Mouse (Mus musculus) liver, embryonic 13.5 days (tissue): ENCODE measurements around the gene Srek1. TPM values are rescaled to one million over a fixed set of nuclear protein-coding genes. Genes with fewer than 3 reads are reported as not detected.

Experiments used
- ATAC-seq: fragments of 200-750 bp; cut with Nextera tagmentation; 2 replicates; pipeline ENCODE4 v1.8.0; 2017; ENCODE audit warnings: low read depth, mild to moderate bottlenecking, moderate number of reproducible peaks, moderate library complexity
- DNase-seq: peaks from one replicate; pipeline ENCODE4 v3.0.0; 2022
- H3K27ac ChIP-seq: fragments of 300-500 bp; sonication (generic); 2 replicates; pipeline ENCODE4 v1.5.1; 2015; ENCODE audit warnings: moderate library complexity, mild to moderate bottlenecking, inconsistent platforms
- H3K27me3 ChIP-seq: fragments of 300-500 bp; sonication (generic); 2 replicates; pipeline ENCODE4 v1.6.1; 2015; ENCODE audit warnings: mild to moderate bottlenecking, inconsistent platforms
- H3K36me3 ChIP-seq: fragments of 300-500 bp; sonication (generic); 2 replicates; pipeline ENCODE4 v1.6.1; 2015; ENCODE audit warnings: mild to moderate bottlenecking, inconsistent platforms
- H3K4me1 ChIP-seq: fragments of 300-500 bp; sonication (generic); replicated peaks from 2 replicates; pipeline ENCODE4 v1.6.1; 2015; ENCODE audit warnings: inconsistent platforms
- H3K4me2 ChIP-seq: fragments of 300-500 bp; sonication (generic); 2 replicates; pipeline ENCODE4 v1.6.1; 2015; ENCODE audit warnings: inconsistent platforms, mild to moderate bottlenecking, moderate library complexity
- H3K4me3 ChIP-seq: fragments of 300-500 bp; sonication (generic); replicated peaks from 2 replicates; pipeline ENCODE4 v1.5.1; 2015; ENCODE audit warnings: mild to moderate bottlenecking, inconsistent platforms
- H3K9ac ChIP-seq: fragments of 300-500 bp; sonication (generic); 2 replicates; pipeline ENCODE4 v1.6.1; 2015; ENCODE audit warnings: mild to moderate bottlenecking, inconsistent platforms
- H3K9me3 ChIP-seq: fragments of 300-500 bp; sonication (generic); replicated peaks from 2 replicates; pipeline ENCODE4 v1.6.1; 2016; ENCODE audit warnings: inconsistent platforms
- WGBS: fragments of 180-500 bp; shearing (Covaris S2); methylation state at CpG from one replicate; pipeline ENCODE4 v1.1.7; 2015; ENCODE audit not compliant: insufficient replicate concordance; 5-methylcytosine and 5-hydroxymethylcytosine counted together
- polyA plus RNA-seq: library from polyadenylated mRNA; unstranded; fragments of >200 nt; fragmentation: Nextera tagmentation; extraction: Ambion mirVana; gene quantifications from 2 replicates; pipeline ENCODE4 v1.2.1, GENCODE M21; 2015

The Srek1 gene
- polyA plus RNA-seq, 1 experiment from 2014 or later, result 29.2 TPM

DNA sequence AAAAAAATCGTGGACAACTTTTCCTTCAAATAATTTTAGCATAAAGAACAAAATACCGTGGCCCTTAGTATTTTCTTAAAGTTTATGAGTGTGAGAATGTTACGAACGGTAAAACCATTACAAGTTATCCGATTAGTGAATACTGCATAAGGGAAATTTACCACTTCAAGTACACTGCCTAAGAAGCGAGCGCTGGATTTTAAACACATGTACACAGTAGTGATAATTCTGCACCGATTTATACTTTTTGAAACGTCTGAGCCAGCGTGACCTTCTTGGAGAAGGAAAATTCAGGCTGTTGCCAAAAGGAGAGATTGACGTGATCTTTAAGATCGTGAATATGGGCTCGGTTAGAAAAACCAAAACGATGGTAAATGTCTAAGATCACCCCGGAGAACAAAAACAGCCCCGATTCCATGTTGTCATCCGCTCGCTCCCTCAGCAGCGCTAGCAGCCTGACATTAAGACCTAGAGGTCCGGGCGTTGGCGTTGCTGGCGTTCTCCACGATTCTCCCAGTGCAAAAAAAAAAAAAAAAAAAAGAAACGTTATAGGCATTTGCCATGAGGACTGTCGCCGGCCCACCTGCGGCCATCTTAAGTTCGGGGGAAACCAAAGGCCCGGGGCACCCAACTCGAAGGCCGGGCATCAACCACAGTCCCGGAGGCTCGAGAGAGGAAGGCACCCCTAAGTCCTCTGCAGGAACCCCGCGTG, 845 bp downstream of the Srek1 start:
- ATAC-seq, result peak; percentile 52
- H3K27me3 ChIP-seq, result no peaks in the 10 kb centered on the region
- peak overlapping the region; percentile 86 for H3K9ac ChIP-seq
- peak overlapping the region; percentile 95 for H3K27ac ChIP-seq
- peak overlapping the region; percentile 81 for H3K4me3 ChIP-seq
- DNase-seq, result no peak
- H3K4me2 ChIP-seq, result peak overlapping the region; percentile 84
- peaks cover 38% of the 10 kb centered on the region for H3K4me1 ChIP-seq
- WGBS, result 2% methylated on average over 36 of the region's 36 CpGs
- H3K9me3 ChIP-seq, result no peaks in the 10 kb centered on the region
- H3K36me3 ChIP-seq, result 0 out of 2 replicates have a peak, but pooled peaks cover 4% of the 10 kb centered on the region

DNA sequence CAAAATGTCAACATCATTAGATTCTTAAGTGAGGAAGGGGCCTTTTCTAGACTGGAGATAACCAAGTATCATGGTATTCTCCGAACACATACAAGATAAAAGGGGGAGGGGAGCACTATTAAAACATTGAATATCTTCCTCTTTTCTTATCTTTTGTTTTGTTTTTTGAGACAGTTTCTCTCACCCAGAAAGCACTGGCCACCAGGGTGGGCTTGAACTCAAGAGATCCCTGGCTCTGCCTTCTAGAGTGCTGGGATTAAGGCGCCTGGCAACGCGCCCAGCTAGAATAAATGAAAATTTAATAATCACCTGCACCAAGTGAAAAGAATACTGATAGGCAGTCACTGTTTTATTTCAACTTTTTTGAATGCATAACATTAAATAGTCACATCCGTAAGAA, 1.5 kb downstream of the Srek1 start:
- no peaks in the 10 kb centered on the region for H3K9me3 ChIP-seq
- H3K36me3 ChIP-seq, result peaks cover 6% of the 10 kb centered on the region; the same call in 1 of the 2 replicates
- H3K4me2 ChIP-seq, result peak overlapping the region; percentile 84
- 35% methylated on average over 5 of the region's 5 CpGs for WGBS
- DNase-seq, result no peak
- peak overlapping the region; percentile 81 for H3K4me3 ChIP-seq
- no peaks in the 10 kb centered on the region for H3K27me3 ChIP-seq
- H3K27ac ChIP-seq, result no peak overlapping the region
- peaks cover 38% of the 10 kb centered on the region for H3K4me1 ChIP-seq
- no peak for ATAC-seq
- H3K9ac ChIP-seq, result peak overlapping the region; percentile 86

DNA sequence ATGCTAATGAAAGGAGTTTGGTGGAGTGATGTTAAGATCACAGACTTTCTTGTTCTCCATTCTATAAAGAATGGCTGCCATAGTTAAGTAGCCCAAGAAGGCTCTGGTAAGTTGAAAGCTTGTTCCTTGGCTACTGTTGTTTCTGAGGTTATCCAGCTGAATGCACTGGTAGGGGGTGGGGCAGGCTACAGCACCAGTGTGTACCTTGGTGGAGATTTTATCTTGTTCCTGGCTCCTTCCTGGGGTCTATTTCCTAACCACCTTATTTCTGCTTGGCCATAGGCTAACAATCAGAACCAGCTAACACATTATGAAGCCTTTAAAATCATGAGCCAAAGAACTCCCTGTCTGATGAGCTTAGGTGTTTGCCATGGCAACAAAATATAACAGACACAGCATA, 3.6 kb downstream of the Srek1 start:
- Histone ChIP-seq H3K27me3 (no peaks in the 10 kb centered on the region), H3K9ac (no peak overlapping the region), H3K4me3 (no peak overlapping the region), H3K4me2 (no peak overlapping the region), H3K27ac (no peak overlapping the region), H3K4me1 (peaks cover 38% of the 10 kb centered on the region), H3K36me3 (peaks cover 22% of the 10 kb centered on the region), H3K9me3 (no peaks in the 10 kb centered on the region)
- DNase-seq, result no peak
- no peak for ATAC-seq

DNA sequence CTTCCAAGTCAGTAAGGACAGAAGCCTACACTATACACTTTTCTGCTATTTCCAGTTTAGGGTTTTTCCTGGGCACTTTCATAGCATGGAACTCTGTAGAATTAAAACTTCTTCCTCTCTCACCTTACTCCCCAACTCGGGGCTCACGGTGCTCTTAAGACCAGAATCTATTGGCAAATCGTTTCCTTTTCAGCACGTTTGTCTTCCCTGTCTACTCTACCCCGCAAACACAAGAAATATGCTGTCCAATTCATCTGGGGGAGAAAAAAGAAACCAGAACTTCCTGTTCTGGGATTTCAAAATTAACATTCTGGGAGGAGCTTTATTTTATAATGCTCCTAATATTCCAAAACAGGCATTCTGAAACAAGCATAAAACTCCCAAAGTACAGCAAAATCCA, 6.5 kb downstream of the Srek1 start:
- DNase-seq, result no peak
- WGBS, result 49% methylated on average over 5 of the region's 5 CpGs

DNA sequence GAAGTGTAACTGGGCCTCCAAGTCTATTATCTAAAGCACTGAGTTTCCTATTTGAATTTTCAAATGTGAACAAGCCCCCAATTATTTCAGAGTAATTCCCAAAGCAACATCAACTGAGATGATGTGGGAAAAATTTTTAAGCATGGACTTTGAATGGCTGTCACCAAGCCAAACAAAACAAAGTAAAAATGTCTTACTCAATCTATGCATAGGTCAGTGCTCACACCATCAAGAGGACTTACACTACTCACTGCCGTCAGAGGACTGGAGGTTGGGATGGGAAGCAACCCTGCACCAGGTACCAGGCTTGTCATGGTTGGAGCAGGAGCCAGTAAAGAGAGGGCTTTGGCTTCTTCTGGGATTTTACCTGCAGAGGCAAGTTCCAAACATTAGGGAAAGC, 10.8 kb downstream of the Srek1 start:
- H3K27me3 ChIP-seq, result no peaks in the 10 kb centered on the region
- ATAC-seq (no peak), DNase-seq (no peak)
- no peak overlapping the region for H3K4me3 ChIP-seq
- peaks cover 62% of the 10 kb centered on the region for H3K36me3 ChIP-seq
- WGBS, result 77% methylated on average over 1 of the region's 1 CpGs
- H3K9ac ChIP-seq, result no peak overlapping the region
- no peaks in the 10 kb centered on the region for H3K9me3 ChIP-seq
- H3K27ac ChIP-seq, result no peak overlapping the region
- 0 out of 2 replicates have a peak, but pooled peaks cover 5% of the 10 kb centered on the region for H3K4me1 ChIP-seq
- no peak overlapping the region for H3K4me2 ChIP-seq

More for the DNA sequence above, 6.5 kb downstream of the Srek1 start:
- H3K4me2 ChIP-seq, result no peak overlapping the region
- H3K4me1 ChIP-seq, result peaks cover 29% of the 10 kb centered on the region
- H3K4me3 ChIP-seq, result no peak overlapping the region
- H3K27ac ChIP-seq, result no peak overlapping the region
- peaks cover 30% of the 10 kb centered on the region for H3K36me3 ChIP-seq
- H3K27me3 ChIP-seq, result no peaks in the 10 kb centered on the region
- no peaks in the 10 kb centered on the region for H3K9me3 ChIP-seq
- no peak overlapping the region for H3K9ac ChIP-seq
- ATAC-seq, result no peak

DNA sequence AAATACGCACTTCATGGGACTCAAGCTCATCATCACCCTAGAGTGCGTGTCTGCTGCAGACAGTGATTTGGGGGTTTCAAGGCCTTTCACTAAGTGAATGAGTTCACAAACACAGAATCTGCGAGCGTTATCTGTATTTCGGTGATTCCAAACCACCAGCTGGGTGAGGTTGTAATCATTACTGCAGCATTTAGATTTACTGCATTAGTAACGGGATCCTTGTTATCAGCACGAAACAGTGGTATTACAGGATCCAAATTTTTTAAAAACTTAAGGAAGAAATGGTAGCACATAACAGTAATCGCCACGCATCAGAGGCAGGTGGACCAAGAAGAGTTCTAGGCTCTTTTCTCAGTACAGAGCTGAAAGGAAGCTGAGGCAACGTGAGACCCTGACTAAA, 12.4 kb downstream of the Srek1 start:
- peaks cover 69% of the 10 kb centered on the region for H3K36me3 ChIP-seq
- no peak overlapping the region for H3K27ac ChIP-seq
- H3K4me2 ChIP-seq, result no peak overlapping the region
- H3K27me3 ChIP-seq, result no peaks in the 10 kb centered on the region
- H3K9me3 ChIP-seq, result no peaks in the 10 kb centered on the region
- H3K4me1 ChIP-seq, result 0 out of 2 replicates have a peak, but pooled peaks cover 5% of the 10 kb centered on the region
- DNase-seq, result no peak
- ATAC-seq, result no peak
- H3K4me3 ChIP-seq, result no peak overlapping the region
- H3K9ac ChIP-seq, result no peak overlapping the region
- 63% methylated on average over 10 of the region's 10 CpGs for WGBS

DNA sequence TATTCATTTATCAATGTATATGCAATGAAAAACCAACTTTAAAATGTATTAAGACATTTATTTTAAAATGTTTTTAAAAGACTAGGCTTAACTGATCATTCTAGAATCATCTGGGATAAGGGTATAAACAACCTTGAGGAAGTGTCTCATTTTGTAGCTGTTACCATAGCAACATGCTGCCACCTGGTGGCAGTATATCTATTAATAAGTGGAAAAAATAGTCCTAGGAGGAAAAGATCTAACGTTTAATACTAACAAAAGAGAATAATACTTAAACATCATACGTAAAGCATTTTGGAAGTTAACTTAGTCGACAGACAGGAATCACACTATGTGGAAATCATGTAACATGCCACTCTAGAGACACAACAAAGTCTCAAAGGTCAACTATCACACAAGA, 23.0 kb downstream of the Srek1 start:
- H3K27me3 ChIP-seq, result no peaks in the 10 kb centered on the region
- no peak for DNase-seq
- WGBS, result 54% methylated on average over 3 of the region's 3 CpGs
- H3K27ac ChIP-seq, result no peak overlapping the region
- no peak overlapping the region for H3K9ac ChIP-seq
- no peaks in the 10 kb centered on the region for H3K4me1 ChIP-seq
- no peak overlapping the region for H3K4me3 ChIP-seq
- peaks cover 72% of the 10 kb centered on the region for H3K36me3 ChIP-seq
- no peak for ATAC-seq
- H3K4me2 ChIP-seq, result no peak overlapping the region
- H3K9me3 ChIP-seq, result no peaks in the 10 kb centered on the region

DNA sequence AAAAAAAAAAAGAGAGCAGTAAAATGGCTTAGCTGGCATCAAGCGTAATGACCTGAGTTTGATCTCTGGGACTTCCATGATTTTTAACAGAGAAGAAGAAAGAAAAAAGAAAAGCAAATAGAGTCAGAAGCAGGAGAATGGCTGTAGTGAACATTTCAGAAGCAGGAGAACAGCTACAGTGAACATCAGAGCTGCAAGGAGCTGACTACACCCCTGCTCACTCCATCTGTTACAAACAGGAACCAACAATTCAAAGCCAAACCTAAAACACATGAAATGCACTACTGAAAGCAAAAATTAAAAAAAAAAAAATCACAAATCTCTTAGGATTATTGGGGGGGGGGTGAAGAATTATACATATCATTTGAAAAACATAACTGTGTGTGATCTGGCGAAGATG, 28.7 kb downstream of the Srek1 start:
- no peak for ATAC-seq
- no peak overlapping the region for H3K27ac ChIP-seq
- H3K4me1 ChIP-seq, result no peaks in the 10 kb centered on the region
- H3K36me3 ChIP-seq, result peaks cover 79% of the 10 kb centered on the region
- H3K9me3 ChIP-seq, result no peaks in the 10 kb centered on the region
- H3K4me3 ChIP-seq, result no peak overlapping the region
- H3K9ac ChIP-seq, result no peak overlapping the region
- H3K27me3 ChIP-seq, result no peaks in the 10 kb centered on the region
- 84% methylated on average over 2 of the region's 2 CpGs for WGBS
- H3K4me2 ChIP-seq, result no peak overlapping the region
- no peak for DNase-seq

DNA sequence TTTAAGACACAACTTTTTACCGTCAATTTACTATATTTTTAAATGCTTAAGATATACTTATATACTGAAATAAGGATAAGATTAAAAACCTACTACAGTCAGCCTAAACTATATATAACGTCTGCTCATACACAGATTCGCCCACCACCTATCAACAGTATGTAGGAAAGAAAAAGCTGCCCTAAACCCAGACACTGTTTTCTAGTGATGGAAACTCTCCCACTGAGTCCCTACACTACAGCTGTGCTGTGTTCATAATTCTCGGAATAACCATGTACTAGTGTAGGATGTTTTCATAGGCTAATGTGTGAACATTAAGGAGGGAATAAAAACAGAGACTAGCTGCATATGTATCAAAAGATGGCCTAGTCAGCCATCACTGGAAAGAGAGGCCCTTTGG, 29.2 kb downstream of the Srek1 start:
- no peaks in the 10 kb centered on the region for H3K27me3 ChIP-seq
- no peak overlapping the region for H3K4me3 ChIP-seq
- no peak overlapping the region for H3K27ac ChIP-seq
- H3K36me3 ChIP-seq, result peaks cover 76% of the 10 kb centered on the region
- ATAC-seq, result no peak
- 79% methylated on average over 4 of the region's 4 CpGs for WGBS
- no peak overlapping the region for H3K4me2 ChIP-seq
- no peak overlapping the region for H3K9ac ChIP-seq
- H3K4me1 ChIP-seq, result no peaks in the 10 kb centered on the region
- no peak for DNase-seq
- no peaks in the 10 kb centered on the region for H3K9me3 ChIP-seq

DNA sequence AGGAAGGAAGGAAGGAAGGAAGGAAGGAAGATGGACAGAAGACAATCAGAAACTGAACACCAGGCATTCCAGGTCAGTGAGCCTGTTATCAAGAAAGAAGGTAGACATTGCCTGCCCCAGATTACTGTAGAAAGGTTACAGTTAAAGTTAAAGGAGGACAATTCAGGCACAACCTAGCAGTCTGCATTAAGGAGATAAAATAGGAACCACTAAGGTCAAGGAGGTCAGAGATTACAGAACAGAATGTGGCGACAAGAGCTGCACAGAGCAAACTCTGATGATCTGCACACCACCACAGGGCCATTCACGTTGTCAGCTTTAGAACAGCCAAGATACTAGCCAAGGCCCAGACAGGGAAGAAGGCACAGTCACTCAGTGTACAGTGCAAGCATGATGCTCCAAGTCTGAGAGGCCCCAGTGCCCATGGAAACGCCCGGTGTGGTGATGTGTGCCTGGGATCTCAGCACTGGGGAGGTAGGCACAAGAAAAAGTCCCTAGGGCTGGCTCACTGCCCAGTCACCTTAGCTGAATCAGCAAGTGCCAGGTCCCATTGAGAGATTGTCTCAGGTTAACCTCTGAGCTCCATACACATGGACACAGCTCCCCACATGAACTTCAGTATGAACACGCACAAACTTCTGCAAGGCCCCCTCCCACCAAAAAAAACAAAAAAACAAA, 38.9 kb downstream of the Srek1 start:
- ATAC-seq (peak; percentile 93), DNase-seq (peak; percentile 41)
- Histone ChIP-seq H3K36me3 (peaks cover 35% of the 10 kb centered on the region), H3K9me3 (no peaks in the 10 kb centered on the region), H3K4me3 (no peak overlapping the region), H3K4me1 (peaks cover 11% of the 10 kb centered on the region), H3K27me3 (no peaks in the 10 kb centered on the region), H3K9ac (no peak overlapping the region), H3K4me2 (no peak overlapping the region), H3K27ac (no peak overlapping the region; the same call in 1 of the 2 replicates)
- WGBS, result 54% methylated on average over 5 of the region's 5 CpGs

DNA sequence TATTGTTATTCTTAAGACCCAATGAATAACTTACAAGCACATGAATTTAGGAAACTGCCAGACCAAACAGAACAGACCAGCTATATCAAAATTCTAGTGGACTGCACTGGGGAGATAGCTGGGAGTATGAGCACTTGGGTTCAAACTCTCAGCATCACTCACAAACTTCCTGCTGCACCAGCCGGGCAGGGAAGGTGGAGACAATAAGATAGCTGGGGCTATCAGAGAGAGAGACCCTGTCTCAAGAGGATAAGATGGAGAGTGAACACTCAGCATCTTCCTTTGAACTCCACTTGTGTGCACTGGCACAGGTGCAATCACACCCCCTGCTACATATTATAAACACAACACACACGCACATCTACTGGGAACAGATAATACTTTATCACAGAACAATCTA, 47.5 kb downstream of the Srek1 start:
- no peaks in the 10 kb centered on the region for H3K36me3 ChIP-seq
- no peak overlapping the region for H3K27ac ChIP-seq
- no peaks in the 10 kb centered on the region for H3K27me3 ChIP-seq
- no peak overlapping the region for H3K4me2 ChIP-seq
- H3K9ac ChIP-seq, result no peak overlapping the region
- no peaks in the 10 kb centered on the region for H3K4me1 ChIP-seq
- WGBS, result 40% methylated on average over 2 of the region's 2 CpGs
- H3K4me3 ChIP-seq, result no peak overlapping the region
- DNase-seq (no peak), ATAC-seq (no peak)
- no peaks in the 10 kb centered on the region for H3K9me3 ChIP-seq
